Mouse (Mus musculus) thymus, postnatal 4 days (tissue): ENCODE data around the gene Fam120a.

ENCODE experiments used
- DNase-seq: peaks from one replicate; pipeline ENCODE4 v3.0.0; 2021

Fam120a gene

DNA sequence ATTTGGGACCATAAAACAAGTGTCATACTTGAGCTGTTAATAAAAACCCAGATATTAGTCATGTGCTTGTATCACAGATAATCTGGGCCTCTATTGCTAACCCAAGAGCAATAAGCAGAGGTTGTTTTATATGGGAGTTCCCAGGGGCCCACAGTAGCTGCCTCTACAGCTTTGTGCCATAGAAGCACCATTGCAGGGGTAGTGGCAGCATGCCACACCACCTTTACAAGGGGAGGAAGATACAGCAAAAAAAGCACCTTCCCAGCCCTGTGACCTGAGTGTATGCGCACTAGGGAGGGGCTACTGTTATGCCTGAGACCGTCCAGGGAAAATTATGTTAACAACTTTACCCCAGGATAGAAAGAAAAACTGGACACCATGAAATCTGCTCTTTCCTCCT, 62.4 kb downstream of the Fam120a start:
- DNase-seq: no peak

DNA sequence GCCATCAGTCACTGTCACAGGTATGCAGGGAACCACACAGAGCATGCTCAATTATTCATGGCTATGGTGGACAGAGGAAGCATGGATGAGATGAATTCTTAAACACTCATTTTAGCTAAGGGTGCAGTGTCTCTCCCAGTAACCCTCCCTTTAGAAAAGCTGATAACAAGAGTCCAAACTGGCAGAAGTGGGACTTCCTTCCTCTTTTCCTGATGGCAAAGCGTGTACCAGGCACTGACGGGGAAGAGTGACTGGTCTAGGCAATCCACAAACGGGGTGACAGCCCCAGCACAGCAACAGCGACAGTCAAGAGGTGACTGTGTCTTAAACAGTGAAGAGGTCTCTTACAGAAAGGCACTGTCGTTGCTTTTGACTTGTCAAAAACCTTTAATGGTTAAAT, 72.4 kb downstream of the Fam120a start:
- DNase-seq: no peak

DNA sequence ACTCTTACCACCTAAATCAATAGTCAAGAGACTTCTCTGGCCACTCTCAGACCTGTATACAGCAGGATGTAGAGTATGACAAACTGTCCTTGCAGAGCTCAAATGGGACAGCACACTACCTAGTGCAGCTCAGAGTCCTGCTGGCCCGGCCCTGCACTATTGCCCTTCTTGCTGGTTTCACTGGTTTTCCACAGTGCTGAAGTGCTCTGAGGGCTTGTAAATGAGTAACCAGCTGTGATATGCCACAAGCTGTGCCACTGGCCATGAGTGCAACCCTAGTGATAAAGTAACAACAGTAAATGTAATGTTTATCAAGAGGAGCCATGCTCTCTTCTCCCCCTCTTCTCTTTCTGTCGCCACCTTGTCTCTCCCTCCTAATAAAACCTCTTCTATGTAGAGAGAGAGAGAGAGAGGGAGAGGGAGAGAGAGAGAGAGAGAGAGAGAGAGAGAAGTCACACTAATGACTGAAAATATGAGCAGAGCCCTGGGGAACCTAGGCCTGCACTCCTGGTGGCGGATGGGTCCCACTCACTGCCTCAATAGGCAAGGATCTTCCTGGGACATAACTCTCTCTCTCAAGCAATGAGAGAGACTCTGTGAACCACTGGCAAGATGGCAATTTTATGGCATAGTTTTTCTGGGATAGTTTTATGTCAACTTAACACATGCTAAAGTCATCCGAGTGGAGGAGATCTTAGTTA, 77.4 kb downstream of the Fam120a start:
- no peak for DNase-seq

DNA sequence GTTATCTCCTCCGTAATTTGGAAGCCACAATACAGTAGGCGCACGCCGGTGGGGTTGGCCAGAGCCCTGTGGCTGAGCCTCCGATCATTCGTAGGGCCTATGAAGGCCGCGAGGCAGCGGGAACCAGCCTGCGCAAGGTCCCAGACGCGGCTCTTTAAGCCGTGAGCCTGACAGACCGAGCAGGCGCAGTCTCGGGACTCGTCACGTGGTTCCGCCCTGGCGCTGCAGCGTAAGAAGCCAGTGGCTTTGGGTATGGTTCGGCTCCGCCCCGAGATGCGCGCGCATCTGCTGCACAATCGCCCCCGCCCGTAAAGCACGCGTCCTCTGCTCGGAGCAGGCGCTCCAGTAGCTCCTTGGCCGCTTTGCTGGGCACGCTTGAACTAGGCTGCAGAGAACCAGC, 89.3 kb downstream of the Fam120a start:
- DNase-seq: peak; percentile 99

GRCm38 (mm10) chr13:48877805-48878204, 90.0 kb downstream of the Fam120a start:
- DNase-seq: no peak

DNA sequence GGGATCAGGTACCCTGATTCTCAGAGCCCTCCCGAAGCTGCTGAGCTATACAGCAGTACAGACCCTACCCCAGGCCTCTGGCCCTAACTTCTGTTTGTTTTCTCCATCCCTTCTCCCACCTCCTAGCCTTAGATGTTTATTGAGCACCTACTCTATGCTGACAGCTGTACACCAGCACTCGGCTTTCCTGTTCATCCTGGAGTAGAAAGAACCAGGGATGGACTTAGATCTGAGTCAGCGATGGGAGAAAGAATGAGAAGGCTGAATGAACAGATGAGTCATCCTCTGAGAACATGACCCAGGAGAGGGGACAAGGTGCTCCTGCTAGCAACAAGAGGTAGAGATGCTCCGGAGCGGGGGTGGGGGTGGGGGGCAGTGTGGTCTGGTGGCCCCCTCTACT, 95.1 kb downstream of the Fam120a start:
- no peak for DNase-seq

DNA sequence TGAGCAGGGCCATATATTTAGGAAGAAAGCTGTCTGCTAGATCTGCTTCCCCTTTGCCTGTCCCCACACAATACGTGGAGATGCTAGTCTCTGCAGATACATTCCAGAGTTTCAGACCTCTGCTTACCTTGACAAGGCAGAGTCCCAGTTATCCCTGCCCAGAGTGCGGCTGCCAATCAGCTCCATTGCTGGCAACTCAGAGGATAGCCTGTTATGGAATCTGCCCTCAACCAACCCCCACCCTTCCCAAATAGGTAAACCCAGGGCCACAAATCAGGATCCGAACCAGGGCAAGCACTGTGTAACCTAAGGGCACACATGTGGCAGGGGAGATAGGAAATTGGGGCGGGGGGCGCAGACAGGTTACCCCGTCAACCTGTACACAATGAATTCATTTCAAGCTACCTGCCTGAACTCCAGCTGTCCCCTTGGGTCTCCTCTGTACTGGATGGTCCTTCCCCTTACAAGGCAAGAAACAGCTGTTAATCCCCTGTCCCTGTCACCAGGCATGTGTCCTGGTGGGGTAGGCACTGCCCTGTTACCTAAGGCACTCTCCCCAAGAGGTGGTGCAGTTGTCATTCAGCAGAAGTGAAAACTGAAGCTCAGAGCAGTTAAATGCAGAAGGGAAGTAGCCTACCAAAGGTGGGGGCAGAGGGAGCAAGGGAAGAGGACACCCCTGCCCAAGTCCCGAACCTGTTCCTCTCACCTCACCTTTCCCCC, 95.8 kb downstream of the Fam120a start:
- peak; percentile 39 for DNase-seq

- peak; percentile 69 for DNase-seq
These were observed 96.8 kb downstream of the Fam120a start, which contains the start of gene Phf2 for GRCm38 (mm10) chr13:48870771-48871731. Gene Phf2, minus strand, starts transcription at chr13:48871119.

- DNase-seq: peak; percentile 79
These were observed 97.7 kb downstream of the Fam120a start for GRCm38 (mm10) chr13:48869950-48870770.

GRCm38 (mm10) chr13:48869600-48869949, 98.2 kb downstream of the Fam120a start:
- no peak for DNase-seq

- DNase-seq: no peak
These were observed 98.7 kb downstream of the Fam120a start for GRCm38 (mm10) chr13:48869088-48869487.

- peak; percentile 63 for DNase-seq
These were observed 103.0 kb downstream of the Fam120a start for GRCm38 (mm10) chr13:48864673-48865356.

GRCm38 (mm10) chr13:48863556-48863955, 104.3 kb downstream of the Fam120a start:
- DNase-seq: peak; percentile 80

GRCm38 (mm10) chr13:48861913-48862312, 105.9 kb downstream of the Fam120a start:
- DNase-seq: no peak

- no peak for DNase-seq
These were observed 109.0 kb downstream of the Fam120a start for GRCm38 (mm10) chr13:48858779-48859178.

DNA sequence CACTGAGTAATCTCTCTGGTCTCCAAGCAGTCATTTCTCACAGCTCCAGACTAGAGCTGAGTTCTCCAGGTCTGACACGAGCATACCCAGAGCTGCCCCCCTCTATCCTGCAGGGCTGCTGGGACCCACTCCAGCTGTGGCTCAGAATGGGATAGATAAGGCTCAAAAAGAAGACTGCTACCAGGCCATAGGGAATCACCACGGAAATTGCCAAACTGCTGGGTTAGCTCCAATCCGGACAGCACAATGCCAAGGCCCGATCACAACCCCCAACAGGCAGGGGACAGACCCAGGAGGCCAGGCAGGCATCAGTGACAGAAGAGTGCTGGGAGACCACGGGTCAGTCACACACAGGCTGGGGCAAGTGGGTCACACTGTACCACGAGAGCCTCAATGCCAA, 109.8 kb downstream of the Fam120a start:
- no peak for DNase-seq

GRCm38 (mm10) chr13:48857246-48857932, 110.4 kb downstream of the Fam120a start:
- DNase-seq: no peak

DNA sequence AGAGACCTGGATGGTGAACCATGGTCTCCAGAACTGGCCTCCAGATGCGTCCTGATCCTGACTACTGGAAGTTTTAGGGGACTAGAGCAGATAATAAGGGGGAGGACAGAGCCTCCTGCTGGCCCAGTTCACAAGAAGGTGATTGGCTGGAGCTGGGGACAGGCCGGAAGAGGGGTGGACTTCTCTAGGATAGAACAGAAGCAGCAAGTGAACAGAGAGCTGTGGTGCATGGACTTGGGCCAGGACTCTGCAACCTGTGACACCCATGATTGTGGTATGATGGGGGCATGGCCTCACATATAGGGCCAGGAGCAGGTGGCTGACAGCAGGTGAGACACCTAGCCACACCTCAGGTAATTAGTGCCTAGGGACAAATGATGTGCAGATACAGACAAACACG, 113.9 kb downstream of the Fam120a start:
- DNase-seq: no peak

- DNase-seq: no peak
These were observed 114.3 kb downstream of the Fam120a start for GRCm38 (mm10) chr13:48853475-48853874.

DNA sequence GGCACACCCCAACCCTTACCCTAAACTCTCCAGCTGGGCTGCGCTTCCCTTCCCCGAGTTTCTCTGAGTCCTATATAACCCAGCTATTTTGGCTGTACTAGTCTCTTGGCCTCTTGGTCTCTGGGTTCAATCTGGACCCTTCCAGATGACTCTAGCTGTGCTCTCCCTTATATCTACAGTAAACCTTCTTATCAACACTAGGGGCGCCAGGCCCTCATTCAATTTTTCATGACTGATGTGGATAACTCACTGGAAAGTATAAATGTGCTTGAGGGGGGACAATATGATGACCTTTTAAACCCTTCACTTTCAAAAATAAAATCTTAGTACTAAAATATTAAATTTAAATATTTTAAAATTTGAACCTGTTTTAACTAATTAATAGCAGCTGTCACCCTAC, 115.0 kb downstream of the Fam120a start:
- DNase-seq: peak; percentile 43

GRCm38 (mm10) chr13:48851719-48852118, 116.1 kb downstream of the Fam120a start:
- no peak for DNase-seq
